Mouse (Mus musculus) splenic B cell, adult 2 months (primary cell): ENCODE measurements at regions not wholly inside any gene's neighbourhood (a gene's known extent, or its start where the extent isn't known, plus 50 kb on each side); places are given as distances from the start of the nearest gene placed in this dataset.

Experiments used
- DNase-seq: peaks from one replicate; pipeline ENCODE4 v3.0.0-alpha.2; 2011; ENCODE audit warnings: low read depth, low spot score
- H3K27me3 ChIP-seq: 2 replicates; pipeline ENCODE4 v1.6.1; 2012; ENCODE audit warnings: mild to moderate bottlenecking, low read length, moderate library complexity, mixed read lengths; ENCODE audit not compliant: control insufficient read depth, poor library complexity, insufficient read depth, severe bottlenecking
- H3K36me3 ChIP-seq: 2 replicates; pipeline ENCODE4 v1.6.1; 2012; ENCODE audit warnings: mild to moderate bottlenecking, low read length, moderate library complexity, mixed read lengths; ENCODE audit not compliant: control insufficient read depth, poor library complexity, insufficient read depth, severe bottlenecking

DNA sequence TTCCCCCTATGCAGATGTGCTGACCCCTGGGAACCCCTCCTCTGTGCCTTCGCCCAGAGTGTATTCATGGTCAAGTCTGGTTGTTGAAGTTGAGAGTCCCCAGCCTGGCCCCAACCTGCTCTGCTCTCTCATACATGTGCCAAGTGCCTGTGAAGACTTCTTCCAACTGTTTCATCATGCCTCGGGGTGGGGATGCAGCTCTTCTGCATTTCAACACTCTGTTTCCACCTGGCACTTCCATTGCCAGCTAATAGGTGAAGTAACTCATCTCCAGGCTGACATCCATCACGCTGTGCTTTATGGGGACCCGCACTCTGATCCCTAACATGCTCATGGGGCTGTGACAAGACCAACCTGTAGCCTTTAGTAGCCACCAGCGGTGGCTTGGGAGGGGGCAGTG is 230.4 kb downstream of the 4933412E24Rik start:
- no peaks in the 10 kb centered on the region for H3K36me3 ChIP-seq
- DNase-seq: no peak
- no peaks in the 10 kb centered on the region for H3K27me3 ChIP-seq

- no peak for DNase-seq
- Histone ChIP-seq H3K36me3 (no peaks in the 10 kb centered on the region), H3K27me3 (no peaks in the 10 kb centered on the region)
Observed at GRCm38 (mm10) chr15:59784556-59784929, 231.9 kb downstream of the 4933412E24Rik start.

- Histone ChIP-seq H3K36me3 (no peaks in the 10 kb centered on the region), H3K27me3 (no peaks in the 10 kb centered on the region)
- no peak for DNase-seq
Observed at GRCm38 (mm10) chr15:59783782-59784555, 232.4 kb downstream of the 4933412E24Rik start.

DNA sequence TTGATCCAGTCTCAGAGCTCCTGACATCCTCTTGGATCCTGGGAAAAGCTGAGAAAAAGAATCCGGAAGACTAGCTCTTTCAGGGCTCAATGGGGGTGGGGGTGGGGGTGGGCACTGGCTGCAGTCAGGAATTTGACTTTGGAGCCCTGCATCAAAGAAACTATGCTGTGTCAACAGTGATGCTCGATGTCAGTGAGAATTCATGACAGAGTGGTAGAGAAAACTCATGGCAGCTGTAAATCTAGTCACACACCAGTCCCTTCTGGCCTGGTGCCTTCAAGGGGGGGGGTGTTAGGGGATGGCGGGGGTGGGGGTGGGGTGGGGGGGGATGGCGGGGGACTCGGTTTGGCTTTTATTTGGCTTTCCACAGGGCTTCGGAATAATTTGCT is 233.0 kb downstream of the 4933412E24Rik start:
- Histone ChIP-seq H3K36me3 (no peaks in the 10 kb centered on the region), H3K27me3 (no peaks in the 10 kb centered on the region)
- no peak for DNase-seq

- H3K36me3 ChIP-seq: no peaks in the 10 kb centered on the region
- no peak for DNase-seq
- H3K27me3 ChIP-seq: no peaks in the 10 kb centered on the region
Observed at GRCm38 (mm10) chr15:59780506-59780905, 235.9 kb downstream of the 4933412E24Rik start.

DNA sequence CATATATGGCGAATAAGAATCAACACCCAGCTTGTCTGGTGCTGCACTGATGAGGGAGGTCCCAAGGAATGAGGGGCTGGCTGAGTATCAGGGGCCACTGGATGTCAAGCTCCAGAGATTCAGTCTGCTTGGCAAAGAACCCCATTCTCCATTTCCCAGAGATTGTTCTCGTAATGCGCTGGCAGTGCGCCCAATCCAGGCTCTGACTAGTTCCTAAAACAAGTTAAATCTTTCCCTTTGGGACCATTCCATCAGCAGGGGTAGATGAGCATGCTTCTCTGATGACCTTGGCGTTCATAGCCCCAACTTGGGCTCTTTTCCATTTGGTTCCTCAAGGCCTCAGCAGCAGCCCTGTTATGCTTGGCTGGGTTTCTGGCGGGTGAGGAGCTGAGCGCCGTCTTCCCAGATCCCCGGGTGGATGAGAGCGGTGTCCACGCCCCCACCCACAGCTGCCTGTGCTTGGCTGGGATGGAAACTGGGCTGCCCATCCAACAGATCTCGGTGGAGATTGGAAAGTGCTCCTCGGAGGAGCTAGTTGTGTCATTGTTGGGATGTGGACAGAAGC is 239.0 kb downstream of the 4933412E24Rik start:
- Histone ChIP-seq H3K27me3 (no peaks in the 10 kb centered on the region), H3K36me3 (no peaks in the 10 kb centered on the region)
- no peak for DNase-seq

DNA sequence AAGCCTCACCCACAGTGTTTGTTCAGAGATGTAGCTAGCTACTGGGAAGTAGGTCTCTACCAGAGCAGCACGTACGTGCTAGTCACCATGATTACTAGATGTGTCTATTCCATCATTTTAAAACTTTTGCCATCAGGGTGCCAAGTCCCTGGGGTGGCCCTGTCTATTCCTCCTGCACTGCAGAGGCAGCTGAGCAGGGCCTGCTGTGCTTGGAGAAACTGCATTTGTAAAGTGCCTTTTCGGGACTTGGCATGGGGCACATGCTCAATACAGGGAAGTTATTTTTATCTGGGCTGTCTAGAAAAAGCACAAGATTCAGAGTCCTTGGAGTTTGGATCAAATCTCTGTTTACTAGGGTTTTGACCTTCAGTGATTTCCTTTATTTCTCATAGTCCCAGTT is 240.6 kb downstream of the 4933412E24Rik start:
- no peaks in the 10 kb centered on the region for H3K36me3 ChIP-seq
- H3K27me3 ChIP-seq: no peaks in the 10 kb centered on the region; the same call in 1 of the 2 replicates
- no peak for DNase-seq

DNA sequence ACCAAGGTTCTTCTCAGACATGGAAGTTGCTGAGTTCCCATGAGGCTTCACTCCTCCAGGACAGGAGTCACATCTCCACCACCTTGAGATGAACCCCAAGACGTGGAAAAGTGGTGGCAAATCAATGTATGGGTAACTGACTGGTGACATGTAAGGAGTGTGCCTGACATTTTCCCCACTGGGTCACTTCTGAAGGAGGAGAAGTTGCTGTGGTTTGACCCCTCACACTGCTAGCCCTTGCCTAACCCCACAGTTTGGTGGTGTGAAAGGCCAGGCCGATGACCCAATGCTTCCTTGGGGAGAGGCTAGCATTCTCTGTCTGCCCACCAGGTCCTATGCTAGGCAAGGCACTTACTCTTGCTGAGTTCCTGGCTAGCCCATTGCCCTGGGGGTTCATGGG is 242.4 kb downstream of the 4933412E24Rik start:
- H3K27me3 ChIP-seq: no peaks in the 10 kb centered on the region; the same call in 1 of the 2 replicates
- DNase-seq: no peak
- no peaks in the 10 kb centered on the region for H3K36me3 ChIP-seq

GRCm38 (mm10) chr15:59772595-59772994 is 243.8 kb downstream of the 4933412E24Rik start:
- no peak for DNase-seq
- H3K27me3 ChIP-seq: no peaks in the 10 kb centered on the region; the same call in 1 of the 2 replicates
- no peaks in the 10 kb centered on the region for H3K36me3 ChIP-seq

DNA sequence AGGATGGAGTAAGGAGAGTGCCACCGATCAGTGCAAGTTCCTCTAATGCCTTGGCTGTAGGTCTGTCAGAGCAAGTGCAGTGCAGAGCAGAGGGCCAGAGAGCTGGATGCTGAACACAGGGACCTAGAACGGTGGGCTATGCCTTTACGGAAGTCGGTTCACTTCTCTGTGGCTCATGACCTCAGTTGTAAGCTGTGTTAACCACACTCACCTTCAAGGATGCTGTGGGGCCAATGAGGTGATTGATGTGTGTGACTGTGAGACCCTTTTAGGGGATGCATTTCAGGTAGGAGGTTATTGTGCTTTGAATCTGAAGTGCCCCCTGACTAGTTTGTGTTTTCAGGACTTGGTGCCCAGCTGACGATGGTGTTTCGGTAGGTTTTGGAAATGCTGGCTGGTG is 254.4 kb downstream of the 4933412E24Rik start:
- Histone ChIP-seq H3K27me3 (no peaks in the 10 kb centered on the region), H3K36me3 (no peaks in the 10 kb centered on the region)
- DNase-seq: no peak

DNA sequence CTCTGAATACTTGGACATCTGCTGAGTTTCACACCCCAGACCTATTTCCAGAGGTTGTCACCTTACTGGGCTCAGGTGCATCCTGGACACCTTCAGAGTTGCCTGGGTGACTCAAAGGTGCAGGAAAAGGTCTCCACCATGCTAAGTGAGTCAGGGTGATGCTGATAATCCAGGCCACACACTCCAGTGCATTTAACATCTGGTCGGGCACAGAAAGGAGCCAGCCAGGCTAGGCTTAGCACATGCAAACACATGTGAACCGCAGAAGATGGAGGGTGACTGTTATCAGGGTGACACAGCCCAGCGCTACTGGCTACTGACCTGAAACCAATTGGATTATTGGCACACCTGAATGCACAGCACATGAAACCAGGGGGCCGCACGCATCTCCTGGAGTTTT is 255.9 kb downstream of the 4933412E24Rik start:
- DNase-seq: no peak
- Histone ChIP-seq H3K27me3 (no peaks in the 10 kb centered on the region), H3K36me3 (no peaks in the 10 kb centered on the region)

DNA sequence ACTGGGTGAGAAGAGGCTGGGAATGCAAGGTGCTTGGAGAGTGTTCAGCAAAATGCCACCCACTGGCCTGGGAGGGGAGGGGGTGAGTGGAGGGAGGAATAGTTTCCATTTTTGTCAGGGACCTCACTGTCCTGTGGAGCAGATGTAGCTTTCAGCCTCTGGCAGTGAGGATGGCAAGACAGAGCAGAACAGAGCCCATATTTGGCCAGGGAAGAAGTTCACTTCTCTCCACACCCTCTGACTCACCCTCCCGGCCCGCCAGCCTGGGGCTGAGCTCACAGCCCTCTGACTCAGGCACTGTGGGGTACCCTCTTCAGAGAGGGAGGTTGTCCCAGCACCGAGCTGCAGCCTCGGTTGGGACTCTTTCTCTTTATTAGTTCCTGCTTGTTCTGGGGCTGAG is 256.8 kb downstream of the 4933412E24Rik start:
- DNase-seq: no peak

DNA sequence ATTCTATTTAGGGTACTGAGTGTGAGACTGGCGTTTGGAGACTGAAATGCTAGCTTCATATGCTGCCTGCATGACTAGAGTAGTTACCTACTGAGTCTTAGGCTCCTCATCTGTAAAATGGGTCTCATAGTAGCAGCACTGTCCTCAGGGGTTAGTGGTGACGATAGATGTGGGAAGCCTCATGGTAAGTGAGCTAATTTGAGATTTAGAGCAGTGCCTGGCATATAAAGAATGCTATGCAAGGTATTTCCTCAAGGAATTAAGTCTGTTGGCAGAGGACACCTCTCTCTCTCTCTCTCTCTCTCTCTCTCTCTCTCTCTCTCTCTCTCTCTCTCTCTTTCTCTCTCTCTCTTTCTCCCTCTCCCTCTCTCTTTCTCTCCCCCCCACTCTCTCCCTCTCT is 257.4 kb downstream of the 4933412E24Rik start:
- Histone ChIP-seq H3K36me3 (no peaks in the 10 kb centered on the region), H3K27me3 (no peaks in the 10 kb centered on the region)
- no peak for DNase-seq

More for the DNA sequence above, 256.8 kb downstream of the 4933412E24Rik start:
- Histone ChIP-seq H3K27me3 (no peaks in the 10 kb centered on the region), H3K36me3 (no peaks in the 10 kb centered on the region)

- DNase-seq: no peak
- no peaks in the 10 kb centered on the region for H3K27me3 ChIP-seq
Observed at GRCm38 (mm10) chr15:59756141-59756540, 260.3 kb downstream of the 4933412E24Rik start.

GRCm38 (mm10) chr15:59754906-59755305 is 261.5 kb downstream of the 4933412E24Rik start:
- Histone ChIP-seq H3K27me3 (no peaks in the 10 kb centered on the region), H3K36me3 (no peaks in the 10 kb centered on the region)
- DNase-seq: no peak

More at GRCm38 (mm10) chr15:59756141-59756540, 260.3 kb downstream of the 4933412E24Rik start:
- H3K36me3 ChIP-seq: no peaks in the 10 kb centered on the region
